Mouse (Mus musculus): Measurements from ENCODE around the gene Olfr1444.

DNA sequence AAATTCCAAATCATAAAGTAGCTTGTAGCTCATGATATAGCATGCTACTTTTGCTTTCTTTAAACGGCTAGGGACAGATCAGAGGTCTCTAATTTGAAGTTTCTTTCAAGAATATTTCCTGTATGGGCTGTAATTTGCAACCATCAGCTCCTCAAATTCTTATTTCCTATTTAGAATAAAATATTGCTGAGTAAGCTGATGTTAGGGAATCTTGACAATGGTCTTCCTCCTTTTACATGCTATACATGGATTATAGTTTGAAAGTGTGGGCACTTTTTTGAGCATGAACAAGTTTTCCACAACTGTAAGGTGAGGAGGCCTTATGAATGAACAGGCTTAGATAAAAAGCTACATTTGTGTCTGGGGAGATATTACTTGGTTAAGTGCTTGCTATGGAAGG lies 43.2 kb upstream of the Olfr1444 start:
- no peak for TF ChIP-seq CTCF (IDR thresholded peaks at IDR 0.05; ENCODE audit: insufficient read depth, low read depth, low read length)
- TF ChIP-seq POLR2A (IDR thresholded peaks at IDR 0.05; ENCODE audit: insufficient read depth, low read depth, low read length), result no peak

Data from olfactory bulb, adult 2 months (tissue).